Mouse (Mus musculus): ENCODE measurements around the gene Sppl2c. TPM values are rescaled to one million over a fixed set of nuclear protein-coding genes. Genes with fewer than 3 reads are reported as not detected.

The Sppl2c gene
- total and polyA plus RNA-seq, 2 experiments from 2014 or later = not detected

GRCm38 (mm10) chr11:104154820-104155635 lies 31.1 kb upstream of the Sppl2c start:
- no peak for TF ChIP-seq EP300 (IDR thresholded peaks at IDR 0.05; ENCODE audit: low read depth)
- no peak for TF ChIP-seq CTCF (IDR thresholded peaks at IDR 0.05; ENCODE audit: low read depth)
- H3K9ac ChIP-seq (replicated peaks; ENCODE audit: low read depth, low read length) = no peak overlapping the region
- no peak overlapping the region for H3K4me3 ChIP-seq (ENCODE audit: low read depth, low read length)
- H3K27me3 ChIP-seq (ENCODE audit: control insufficient read depth, insufficient read depth, low read length) = peaks cover 24% of the 10 kb centered on the region
- 39% methylated on average over 9 of the region's 9 CpGs for WGBS
- no peaks in the 10 kb centered on the region for H3K36me3 ChIP-seq (replicated peaks; ENCODE audit: control insufficient read depth, insufficient read depth, low read length)
- DNase-seq (ENCODE audit: low spot score) (no peak), ATAC-seq (ENCODE audit: insufficient read depth, low read depth) (no peak)
- H3K4me2 ChIP-seq (ENCODE audit: low read depth, low read length) = no peak overlapping the region
- H3K9me3 ChIP-seq (replicated peaks; ENCODE audit: control insufficient read depth, low read length) = no peaks in the 10 kb centered on the region
- no peak overlapping the region for H3K27ac ChIP-seq (ENCODE audit: low read depth)
- H3K4me1 ChIP-seq (ENCODE audit: control insufficient read depth, insufficient read depth) = no peaks in the 10 kb centered on the region

- Histone ChIP-seq H3K27me3 (ENCODE audit: control insufficient read depth, insufficient read depth, low read length) (peaks cover 24% of the 10 kb centered on the region), H3K4me2 (ENCODE audit: low read depth, low read length) (no peak overlapping the region), H3K9ac (replicated peaks; ENCODE audit: low read depth, low read length) (no peak overlapping the region), H3K4me3 (ENCODE audit: low read depth, low read length) (no peak overlapping the region), H3K36me3 (replicated peaks; ENCODE audit: control insufficient read depth, insufficient read depth, low read length) (no peaks in the 10 kb centered on the region), H3K27ac (ENCODE audit: low read depth) (no peak overlapping the region), H3K9me3 (replicated peaks; ENCODE audit: control insufficient read depth, low read length) (no peaks in the 10 kb centered on the region), H3K4me1 (ENCODE audit: control insufficient read depth, insufficient read depth) (no peaks in the 10 kb centered on the region)
- TF ChIP-seq CTCF (IDR thresholded peaks at IDR 0.05; ENCODE audit: low read depth) = no peak
- no peak for TF ChIP-seq EP300 (IDR thresholded peaks at IDR 0.05; ENCODE audit: low read depth)
- DNase-seq (ENCODE audit: low spot score) (no peak), ATAC-seq (ENCODE audit: insufficient read depth, low read depth) (no peak)
These were observed 30.2 kb upstream of the Sppl2c start for GRCm38 (mm10) chr11:104155899-104156298.

GRCm38 (mm10) chr11:104156391-104156790 lies 29.7 kb upstream of the Sppl2c start:
- Histone ChIP-seq H3K4me2 (ENCODE audit: low read depth, low read length) (no peak overlapping the region), H3K36me3 (replicated peaks; ENCODE audit: control insufficient read depth, insufficient read depth, low read length) (no peaks in the 10 kb centered on the region), H3K4me1 (ENCODE audit: control insufficient read depth, insufficient read depth) (no peaks in the 10 kb centered on the region), H3K9me3 (replicated peaks; ENCODE audit: control insufficient read depth, low read length) (no peaks in the 10 kb centered on the region), H3K27me3 (ENCODE audit: control insufficient read depth, insufficient read depth, low read length) (peaks cover 24% of the 10 kb centered on the region), H3K9ac (replicated peaks; ENCODE audit: low read depth, low read length) (no peak overlapping the region), H3K27ac (ENCODE audit: low read depth) (no peak overlapping the region), H3K4me3 (ENCODE audit: low read depth, low read length) (no peak overlapping the region)
- ATAC-seq (ENCODE audit: insufficient read depth, low read depth) = no peak
- DNase-seq (ENCODE audit: low spot score) = no peak
- WGBS = 37% methylated on average over 3 of the region's 3 CpGs
- TF ChIP-seq EP300 (IDR thresholded peaks at IDR 0.05; ENCODE audit: low read depth) (no peak), CTCF (IDR thresholded peaks at IDR 0.05; ENCODE audit: low read depth) (no peak)

- peak overlapping the region; percentile 12 for H3K4me3 ChIP-seq (ENCODE audit: low read depth, low read length)
- 5% methylated on average over 23 of the region's 23 CpGs for WGBS
- peak; percentile 50; the same call in 1 of the 2 replicates for ATAC-seq (ENCODE audit: insufficient read depth, low read depth)
- peaks cover 24% of the 10 kb centered on the region for H3K27me3 ChIP-seq (ENCODE audit: control insufficient read depth, insufficient read depth, low read length)
- TF ChIP-seq EP300 (IDR thresholded peaks at IDR 0.05; ENCODE audit: low read depth) = no peak
- TF ChIP-seq CTCF (IDR thresholded peaks at IDR 0.05; ENCODE audit: low read depth) = no peak
- DNase-seq (ENCODE audit: low spot score) = peak; percentile 7
- peak overlapping the region; percentile 22; the same call in 1 of the 2 replicates for H3K4me2 ChIP-seq (ENCODE audit: low read depth, low read length)
- H3K4me1 ChIP-seq (ENCODE audit: control insufficient read depth, insufficient read depth) = no peaks in the 10 kb centered on the region
- no peaks in the 10 kb centered on the region for H3K36me3 ChIP-seq (replicated peaks; ENCODE audit: control insufficient read depth, insufficient read depth, low read length)
- H3K9ac ChIP-seq (replicated peaks; ENCODE audit: low read depth, low read length) = no peak overlapping the region
- no peaks in the 10 kb centered on the region for H3K9me3 ChIP-seq (replicated peaks; ENCODE audit: control insufficient read depth, low read length)
- no peak overlapping the region for H3K27ac ChIP-seq (ENCODE audit: low read depth)
These were observed 28.4 kb upstream of the Sppl2c start for GRCm38 (mm10) chr11:104157603-104158259.

GRCm38 (mm10) chr11:104158260-104158907 lies 27.7 kb upstream of the Sppl2c start:
- TF ChIP-seq EP300 (IDR thresholded peaks at IDR 0.05; ENCODE audit: low read depth) (no peak), CTCF (IDR thresholded peaks at IDR 0.05; ENCODE audit: low read depth) (no peak)
- Histone ChIP-seq H3K27me3 (ENCODE audit: control insufficient read depth, insufficient read depth, low read length) (peaks cover 24% of the 10 kb centered on the region), H3K9me3 (replicated peaks; ENCODE audit: control insufficient read depth, low read length) (no peaks in the 10 kb centered on the region), H3K4me2 (ENCODE audit: low read depth, low read length) (peak overlapping the region; percentile 22; the same call in 1 of the 2 replicates), H3K36me3 (replicated peaks; ENCODE audit: control insufficient read depth, insufficient read depth, low read length) (no peaks in the 10 kb centered on the region), H3K27ac (ENCODE audit: low read depth) (no peak overlapping the region), H3K4me1 (ENCODE audit: control insufficient read depth, insufficient read depth) (no peaks in the 10 kb centered on the region), H3K4me3 (ENCODE audit: low read depth, low read length) (peak overlapping the region; percentile 12; the same call in 1 of the 2 replicates), H3K9ac (replicated peaks; ENCODE audit: low read depth, low read length) (no peak overlapping the region)
- 10% methylated on average over 17 of the region's 17 CpGs for WGBS
- DNase-seq (ENCODE audit: low spot score) (no peak), ATAC-seq (ENCODE audit: insufficient read depth, low read depth) (no peak)

Measured in heart, postnatal 0 days (tissue).